Mouse (Mus musculus) spleen, adult 2 months (tissue): ENCODE measurements at regions not wholly inside any gene's neighbourhood (a gene's known extent, or its start where the extent isn't known, plus 50 kb on each side); places are given as distances from the start of the nearest gene placed in this dataset.

ENCODE experiments used
- CTCF ChIP-seq: fragments of 200-500 bp; IDR thresholded peaks from 2 replicates; pipeline ENCODE4 v1.5.1; 2011; ENCODE audit warnings: mild to moderate bottlenecking, inconsistent platforms; ENCODE audit not compliant: insufficient read depth, insufficient read length, insufficient replicate concordance; ENCODE audit errors: extremely low read depth
- POLR2A ChIP-seq: fragments of 200-500 bp; IDR thresholded peaks from 2 replicates; pipeline ENCODE4 v1.6.1; 2011; ENCODE audit warnings: low read depth, low read length, inconsistent platforms

GRCm38 (mm10) chr16:57823329-57823728 lies 68.8 kb upstream of the Col8a1 start:
- TF ChIP-seq CTCF (no peak), POLR2A (no peak)
